Mouse (Mus musculus) embryonic facial prominence, embryonic 13.5 days (tissue): ENCODE results near the gene Lsm3. TPM values are rescaled to one million over a fixed set of nuclear protein-coding genes. Genes with fewer than 3 reads are reported as not detected.

Experiments
- ATAC-seq: fragments of 200-750 bp; cut with Nextera tagmentation; 2 replicates; pipeline ENCODE4 v1.8.0; 2017; ENCODE audit warnings: low read depth; ENCODE audit not compliant: insufficient number of reproducible peaks, insufficient read depth, low FRiP score, low TSS enrichment
- H3K27ac ChIP-seq: fragments of 300-500 bp; sonication (generic); 2 replicates; pipeline ENCODE4 v1.5.1; 2015; ENCODE audit warnings: moderate library complexity, mild to moderate bottlenecking, inconsistent platforms
- H3K27me3 ChIP-seq: fragments of 300-500 bp; sonication (generic); 2 replicates; pipeline ENCODE4 v1.6.1; 2015; ENCODE audit warnings: mild to moderate bottlenecking, inconsistent platforms
- H3K36me3 ChIP-seq: fragments of 300-500 bp; sonication (generic); 2 replicates; pipeline ENCODE4 v1.6.1; 2015; ENCODE audit warnings: mild to moderate bottlenecking, inconsistent platforms
- H3K4me1 ChIP-seq: fragments of 300-500 bp; sonication (generic); 2 replicates; pipeline ENCODE4 v1.6.1; 2015; ENCODE audit warnings: inconsistent platforms
- H3K4me2 ChIP-seq: fragments of 300-500 bp; sonication (generic); 2 replicates; pipeline ENCODE4 v1.6.1; 2015; ENCODE audit warnings: moderate library complexity, mild to moderate bottlenecking, inconsistent platforms
- H3K4me3 ChIP-seq: fragments of 300-500 bp; sonication (generic); 2 replicates; pipeline ENCODE4 v1.5.1; 2015; ENCODE audit warnings: mild to moderate bottlenecking, inconsistent platforms
- H3K9ac ChIP-seq: fragments of 300-500 bp; sonication (generic); 2 replicates; pipeline ENCODE4 v1.6.1; 2015; ENCODE audit warnings: mild to moderate bottlenecking, inconsistent platforms
- H3K9me3 ChIP-seq: fragments of 300-500 bp; sonication (generic); 2 replicates; pipeline ENCODE4 v1.6.1; 2016; ENCODE audit warnings: inconsistent platforms
- WGBS: fragments of 180-500 bp; shearing (Covaris S2); methylation state at CpG from one replicate; pipeline ENCODE4 v1.1.7; 2015; ENCODE audit warnings: mixed read lengths; 5-methylcytosine and 5-hydroxymethylcytosine counted together
- polyA plus RNA-seq: library from polyadenylated mRNA; unstranded; fragments of >200 nt; fragmentation: Nextera tagmentation; extraction: Ambion mirVana; gene quantifications from 2 replicates; pipeline ENCODE4 v1.2.1, GENCODE M21; 2015

Lsm3 gene
- polyA plus RNA-seq, 1 experiment from 2014 or later: 281 TPM

DNA sequence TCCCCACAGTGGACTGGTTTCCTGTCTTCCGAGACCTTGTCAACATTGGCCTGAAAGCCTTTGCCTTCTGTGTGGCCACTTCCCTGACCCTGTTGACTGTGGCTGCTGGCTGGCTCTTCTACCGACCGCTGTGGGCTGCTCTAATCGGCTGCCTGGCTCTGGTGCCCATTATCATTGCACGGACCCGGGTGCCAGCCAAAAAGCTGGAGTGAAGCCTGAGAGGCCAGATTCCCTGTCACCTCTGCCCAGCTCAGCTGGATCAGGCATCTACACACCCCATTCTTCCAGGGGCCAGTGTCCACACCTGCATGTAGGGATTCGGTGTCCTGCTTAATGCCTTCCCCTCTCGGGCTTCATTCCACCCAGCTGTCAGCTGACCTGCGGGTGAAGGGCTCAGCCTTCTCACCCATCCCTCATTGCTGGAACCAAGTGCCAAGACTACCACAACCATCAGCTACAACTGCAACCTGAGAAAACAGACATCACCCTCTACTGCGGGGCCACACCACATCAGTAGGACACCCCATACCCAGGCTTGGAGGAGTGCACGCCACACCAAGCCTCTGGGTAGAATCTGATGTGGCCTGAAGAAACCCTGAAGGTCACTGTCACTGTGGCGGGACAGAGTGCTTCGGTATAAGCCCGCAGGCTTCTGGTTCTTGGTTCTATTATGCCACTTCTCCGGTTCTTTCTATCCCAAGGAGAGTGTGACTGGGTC lies 28.8 kb upstream of the Lsm3 start:
- Histone ChIP-seq H3K9ac (no peak overlapping the region), H3K4me3 (no peak overlapping the region), H3K4me1 (no peaks in the 10 kb centered on the region), H3K27ac (no peak overlapping the region), H3K9me3 (no peaks in the 10 kb centered on the region), H3K36me3 (peaks cover 98% of the 10 kb centered on the region), H3K4me2 (no peak overlapping the region), H3K27me3 (no peaks in the 10 kb centered on the region)
- 91% methylated on average over 15 of the region's 15 CpGs for WGBS
- no peak for ATAC-seq

DNA sequence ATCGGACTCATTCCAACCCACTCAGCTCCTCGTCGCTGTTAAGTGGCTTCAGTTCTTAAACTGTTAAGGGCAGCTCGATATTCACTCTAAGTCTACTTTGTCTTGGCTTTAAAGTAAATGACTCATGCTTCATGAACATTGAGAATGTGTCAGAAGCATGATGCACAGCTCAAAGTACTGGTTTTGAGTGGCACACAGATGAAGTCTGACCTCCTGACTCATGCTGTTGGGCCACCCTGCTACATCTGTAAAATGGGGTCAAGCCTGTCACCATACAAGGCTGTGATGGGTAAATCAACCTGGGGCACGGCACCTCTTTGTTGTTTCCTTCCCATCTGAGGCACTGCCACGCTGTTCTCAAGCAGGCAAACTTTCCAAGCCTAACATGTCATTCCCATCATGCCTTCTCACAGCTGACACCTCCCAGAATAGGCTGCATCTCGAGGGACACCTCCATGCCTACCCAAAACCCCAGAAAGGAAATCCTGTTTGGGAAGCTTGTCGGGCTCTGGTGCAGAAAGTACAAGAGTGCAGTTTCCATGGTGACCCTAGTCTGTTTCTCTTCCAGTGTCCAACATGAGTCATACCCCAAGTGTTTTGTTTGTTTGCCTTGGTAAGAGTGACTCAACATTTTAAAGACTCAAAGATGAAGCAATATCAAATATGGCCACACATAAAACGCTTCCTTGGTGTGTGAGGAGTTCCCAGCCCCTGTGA lies 27.1 kb upstream of the Lsm3 start:
- Histone ChIP-seq H3K4me1 (no peaks in the 10 kb centered on the region), H3K36me3 (peaks cover 97% of the 10 kb centered on the region), H3K27me3 (no peaks in the 10 kb centered on the region), H3K4me2 (no peak overlapping the region), H3K9ac (no peak overlapping the region), H3K4me3 (no peak overlapping the region), H3K27ac (no peak overlapping the region), H3K9me3 (no peaks in the 10 kb centered on the region)
- no peak for ATAC-seq
- WGBS: 82% methylated on average over 9 of the region's 9 CpGs

DNA sequence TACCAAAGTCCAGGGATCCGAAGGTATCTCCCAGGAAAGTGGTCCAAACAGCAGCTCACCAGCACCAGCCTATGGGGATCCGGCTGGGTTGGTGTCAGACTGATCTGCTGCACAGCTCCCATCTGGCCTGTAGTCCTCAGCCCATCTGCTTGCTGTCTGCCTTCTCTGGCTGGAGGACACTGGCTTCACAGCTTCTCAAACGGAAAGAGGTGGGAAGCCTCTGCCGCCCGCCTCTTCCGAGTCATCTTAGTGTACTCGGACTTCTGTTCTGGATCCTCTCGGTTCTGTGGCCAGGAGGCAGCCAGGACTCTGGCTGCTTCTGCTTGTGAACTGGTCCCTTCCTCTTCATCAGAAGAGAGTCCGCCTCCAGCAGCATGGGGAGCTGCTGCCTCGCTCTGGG lies 25.9 kb upstream of the Lsm3 start:
- H3K4me1 ChIP-seq: no peaks in the 10 kb centered on the region
- WGBS: 85% methylated on average over 10 of the region's 10 CpGs
- H3K9me3 ChIP-seq: no peaks in the 10 kb centered on the region
- H3K36me3 ChIP-seq: peaks cover 95% of the 10 kb centered on the region
- no peak overlapping the region for H3K4me2 ChIP-seq
- no peaks in the 10 kb centered on the region for H3K27me3 ChIP-seq
- no peak for ATAC-seq
- H3K9ac ChIP-seq: no peak overlapping the region
- H3K27ac ChIP-seq: no peak overlapping the region
- H3K4me3 ChIP-seq: no peak overlapping the region

DNA sequence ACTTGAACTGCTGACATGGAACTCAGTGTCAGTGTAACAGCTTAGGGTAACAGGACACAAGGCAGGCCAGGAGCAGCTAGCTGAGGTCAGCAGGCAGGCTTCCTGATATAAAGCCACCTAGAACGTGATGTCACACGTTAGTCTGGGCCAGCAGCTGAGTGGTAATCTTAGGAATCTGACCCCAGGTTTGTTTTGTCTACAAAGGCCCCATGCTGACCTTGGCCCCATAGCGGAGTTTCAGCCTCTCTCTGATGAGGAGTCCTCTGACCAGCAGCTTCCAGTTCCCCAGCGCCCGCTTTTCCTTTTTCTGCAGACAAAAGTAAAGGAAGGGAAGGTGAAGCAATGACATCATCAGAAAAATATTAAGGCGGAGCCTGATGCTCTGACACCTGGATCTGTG lies 24.7 kb upstream of the Lsm3 start:
- WGBS: 66% methylated on average over 6 of the region's 6 CpGs
- Histone ChIP-seq H3K9ac (no peak overlapping the region), H3K27me3 (no peaks in the 10 kb centered on the region), H3K4me1 (no peaks in the 10 kb centered on the region), H3K9me3 (no peaks in the 10 kb centered on the region), H3K36me3 (peaks cover 95% of the 10 kb centered on the region), H3K27ac (no peak overlapping the region), H3K4me2 (no peak overlapping the region), H3K4me3 (no peak overlapping the region)
- no peak for ATAC-seq

DNA sequence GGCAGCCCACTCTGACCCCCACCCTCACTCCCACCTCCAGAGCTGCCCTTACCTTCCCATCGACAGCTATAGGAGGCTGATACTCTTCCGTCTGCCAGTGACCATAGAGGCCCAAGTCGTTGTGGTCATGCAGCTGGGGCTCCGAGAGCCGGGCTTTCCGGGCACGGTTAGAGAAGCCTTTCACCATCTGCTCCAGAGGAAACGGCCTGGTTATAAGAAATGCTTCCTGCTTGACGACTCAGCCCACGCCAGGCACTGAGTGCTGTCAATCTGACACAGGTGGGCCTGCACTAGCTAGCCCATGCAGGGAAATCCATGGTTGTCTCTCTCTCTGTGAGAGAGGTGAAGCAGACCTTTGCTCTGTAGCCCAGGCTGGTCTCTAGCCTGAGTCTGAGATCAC lies 22.7 kb upstream of the Lsm3 start:
- no peaks in the 10 kb centered on the region for H3K4me1 ChIP-seq
- no peaks in the 10 kb centered on the region for H3K27me3 ChIP-seq
- no peak overlapping the region for H3K27ac ChIP-seq
- no peak overlapping the region for H3K4me3 ChIP-seq
- peaks cover 95% of the 10 kb centered on the region for H3K36me3 ChIP-seq
- no peak overlapping the region for H3K4me2 ChIP-seq
- no peaks in the 10 kb centered on the region for H3K9me3 ChIP-seq
- 87% methylated on average over 10 of the region's 10 CpGs for WGBS
- H3K9ac ChIP-seq: no peak overlapping the region
- no peak for ATAC-seq

DNA sequence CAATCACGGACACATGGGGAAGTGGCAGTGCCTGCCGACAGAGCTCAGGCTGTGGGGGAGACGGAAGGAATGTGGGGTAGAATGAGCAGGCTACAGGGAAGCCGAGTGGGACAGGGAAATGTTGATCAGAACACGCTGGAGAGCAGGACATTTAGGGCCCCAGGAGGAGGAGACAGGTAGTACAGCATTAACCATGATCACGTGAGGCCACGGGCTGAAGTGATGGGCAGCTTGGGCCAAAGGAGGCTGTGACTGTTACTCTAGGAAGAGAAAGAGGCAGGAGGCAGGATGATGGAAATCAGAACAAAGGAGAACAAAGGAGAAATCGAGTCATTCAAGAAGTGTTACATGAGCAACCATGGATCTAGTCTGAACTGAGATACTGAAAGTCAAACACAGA lies 21.2 kb upstream of the Lsm3 start:
- Histone ChIP-seq H3K27me3 (no peaks in the 10 kb centered on the region), H3K4me1 (no peaks in the 10 kb centered on the region), H3K4me2 (no peak overlapping the region), H3K27ac (no peak overlapping the region), H3K9ac (no peak overlapping the region), H3K4me3 (no peak overlapping the region), H3K9me3 (no peaks in the 10 kb centered on the region), H3K36me3 (peaks cover 97% of the 10 kb centered on the region)
- no peak for ATAC-seq
- WGBS: 86% methylated on average over 8 of the region's 8 CpGs

DNA sequence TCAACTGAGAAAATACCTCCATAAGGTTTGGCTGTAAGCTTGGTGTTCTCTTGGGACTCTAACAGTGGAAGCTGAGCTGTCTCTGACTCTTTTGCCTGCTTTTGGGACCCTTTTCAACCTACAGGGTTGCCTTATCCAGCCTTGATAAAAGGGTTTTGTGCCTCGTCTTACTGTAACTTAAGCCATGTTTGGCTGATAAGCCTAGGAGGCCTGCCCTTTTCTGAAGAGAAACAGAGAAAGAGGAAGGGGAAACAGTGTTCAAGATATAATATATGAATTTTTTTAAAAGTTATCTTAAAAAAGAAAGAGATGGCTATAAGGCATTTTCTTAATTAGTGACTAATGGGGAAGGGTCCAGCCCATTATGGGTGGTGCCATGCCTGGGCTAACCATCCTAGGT lies 12.4 kb upstream of the Lsm3 start:
- Histone ChIP-seq H3K27ac (no peak overlapping the region), H3K36me3 (peaks cover 100% of the 10 kb centered on the region), H3K27me3 (no peaks in the 10 kb centered on the region), H3K9ac (no peak overlapping the region), H3K4me2 (no peak overlapping the region), H3K4me3 (no peak overlapping the region), H3K9me3 (no peaks in the 10 kb centered on the region), H3K4me1 (no peaks in the 10 kb centered on the region)
- 76% methylated on average over 1 of the region's 1 CpGs for WGBS
- ATAC-seq: no peak

DNA sequence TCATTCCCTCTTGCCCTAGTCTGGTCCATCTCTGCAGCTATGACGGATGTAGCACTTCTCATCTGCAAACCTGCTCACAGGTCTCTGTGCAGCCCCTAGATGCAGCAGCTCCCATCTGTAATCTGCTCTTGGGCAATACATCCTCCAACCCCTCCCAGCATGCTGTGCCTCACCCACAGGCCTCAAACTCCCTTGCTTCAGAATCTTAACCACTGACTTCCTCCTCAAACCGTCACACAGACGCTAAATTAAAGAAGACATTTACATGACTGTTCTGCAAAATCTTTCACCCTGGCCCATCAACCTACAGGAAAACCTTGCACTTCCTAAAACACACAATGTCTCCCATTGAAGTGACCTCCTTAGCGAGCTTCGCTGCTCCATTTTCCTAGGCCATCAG lies 9.7 kb upstream of the Lsm3 start:
- H3K9ac ChIP-seq: no peak overlapping the region
- H3K36me3 ChIP-seq: peaks cover 82% of the 10 kb centered on the region
- no peaks in the 10 kb centered on the region for H3K9me3 ChIP-seq

DNA sequence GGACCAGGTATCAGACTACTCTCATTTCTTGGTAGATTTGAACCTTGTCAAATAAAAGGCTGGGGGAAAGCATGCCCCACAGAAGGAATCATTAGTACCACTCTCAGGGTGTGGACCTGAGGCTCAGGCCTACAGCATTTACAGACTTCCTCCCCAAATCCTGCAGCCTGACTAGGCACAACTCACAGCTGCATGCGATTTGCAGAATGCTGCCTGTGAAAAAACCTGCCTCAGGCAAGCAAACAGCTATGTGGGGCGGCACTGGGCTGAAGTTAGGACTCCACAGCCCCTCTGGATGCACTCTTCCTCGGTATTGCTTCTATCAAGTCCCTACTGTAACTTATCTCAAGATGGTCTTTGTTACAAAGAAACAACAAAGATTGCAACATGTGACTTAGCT lies 7.7 kb upstream of the Lsm3 start:
- Histone ChIP-seq H3K4me3 (no peak overlapping the region), H3K4me1 (no peaks in the 10 kb centered on the region), H3K36me3 (peaks cover 62% of the 10 kb centered on the region), H3K27me3 (no peaks in the 10 kb centered on the region), H3K9ac (0 out of 2 replicates have a peak overlapping the region, but pooled peaks have one; percentile 21), H3K9me3 (no peaks in the 10 kb centered on the region), H3K27ac (no peak overlapping the region; the same call in 1 of the 2 replicates), H3K4me2 (no peak overlapping the region)
- no peak for ATAC-seq
- WGBS: 41% methylated on average over 3 of the region's 3 CpGs

More for the DNA sequence above, 9.7 kb upstream of the Lsm3 start:
- Histone ChIP-seq H3K4me1 (no peaks in the 10 kb centered on the region), H3K4me2 (no peak overlapping the region), H3K27ac (no peak overlapping the region), H3K4me3 (no peak overlapping the region), H3K27me3 (no peaks in the 10 kb centered on the region)
- WGBS: 91% methylated on average over 5 of the region's 5 CpGs
- no peak for ATAC-seq

DNA sequence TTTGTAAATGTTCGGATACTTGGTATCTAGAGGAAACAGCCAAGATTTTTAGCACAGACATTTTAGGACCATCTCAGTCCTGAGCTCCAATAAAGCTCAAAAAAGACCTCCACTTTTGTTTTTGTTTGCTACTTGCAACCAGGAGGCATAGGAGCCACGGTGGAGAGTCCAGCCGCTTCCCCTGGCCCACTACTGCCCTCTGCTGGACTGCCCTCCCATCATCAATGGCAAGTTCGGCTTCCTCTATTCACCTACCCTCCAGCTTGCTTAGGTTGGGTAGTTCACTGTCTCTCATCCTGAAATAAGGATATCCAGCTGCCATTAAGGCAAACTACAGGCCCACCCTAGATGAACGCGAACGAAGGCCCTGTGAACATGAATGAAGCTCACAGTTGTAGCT lies 6.4 kb upstream of the Lsm3 start:
- WGBS: 46% methylated on average over 7 of the region's 7 CpGs
- ATAC-seq: no peak

DNA sequence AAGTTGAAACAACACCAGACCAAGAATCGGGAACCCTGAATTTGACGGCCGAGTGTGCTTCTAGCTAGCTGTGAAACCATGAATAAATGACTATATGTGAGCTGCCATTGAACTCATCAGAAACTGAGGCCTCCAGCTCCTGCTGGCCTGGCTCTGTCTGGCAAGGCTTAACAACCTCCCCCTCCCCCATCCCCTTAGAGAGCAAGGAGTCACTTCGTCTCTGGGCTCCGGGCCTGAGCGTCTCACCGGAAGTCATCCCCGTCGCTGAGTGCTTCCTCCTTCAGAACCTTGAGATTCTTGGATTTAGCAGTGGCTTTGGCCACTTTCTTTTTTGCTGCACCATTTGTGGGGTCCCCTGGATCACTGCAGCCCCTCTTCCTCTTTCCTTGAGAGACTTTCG lies 5.5 kb upstream of the Lsm3 start:
- Histone ChIP-seq H3K9ac (no peak overlapping the region), H3K27me3 (no peaks in the 10 kb centered on the region), H3K4me1 (peaks cover 10% of the 10 kb centered on the region), H3K4me2 (no peak overlapping the region), H3K36me3 (peaks cover 40% of the 10 kb centered on the region), H3K27ac (no peak overlapping the region), H3K4me3 (no peak overlapping the region), H3K9me3 (no peaks in the 10 kb centered on the region)
- 76% methylated on average over 10 of the region's 10 CpGs for WGBS
- ATAC-seq: no peak

More for the DNA sequence above, 6.4 kb upstream of the Lsm3 start:
- Histone ChIP-seq H3K36me3 (peaks cover 49% of the 10 kb centered on the region), H3K4me2 (no peak overlapping the region), H3K4me1 (peaks cover 1% of the 10 kb centered on the region; the same call in 1 of the 2 replicates), H3K4me3 (no peak overlapping the region), H3K27me3 (no peaks in the 10 kb centered on the region), H3K9ac (no peak overlapping the region), H3K27ac (no peak overlapping the region), H3K9me3 (no peaks in the 10 kb centered on the region)

DNA sequence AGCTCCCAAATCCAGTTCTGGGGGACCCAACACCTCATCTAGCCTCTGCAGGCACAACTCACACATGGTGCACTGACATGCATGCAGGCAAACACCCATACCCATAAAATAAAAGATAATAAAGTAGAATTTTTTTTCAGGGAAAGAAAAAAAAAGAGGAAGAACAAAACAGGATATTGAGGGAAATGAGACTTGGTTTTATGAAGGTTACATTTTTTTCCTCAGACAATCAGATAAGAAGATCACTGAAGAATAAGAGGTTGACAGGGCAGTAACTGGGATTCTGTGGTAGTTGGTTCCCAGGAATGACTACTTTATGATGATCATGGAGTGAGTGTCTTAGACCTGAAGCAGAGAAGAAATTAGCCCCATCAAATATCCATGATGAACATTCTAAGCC lies 1.6 kb upstream of the Lsm3 start:
- H3K27me3 ChIP-seq: no peaks in the 10 kb centered on the region
- H3K27ac ChIP-seq: no peak overlapping the region
- no peaks in the 10 kb centered on the region for H3K9me3 ChIP-seq
- peaks cover 22% of the 10 kb centered on the region for H3K4me1 ChIP-seq
- peaks cover 20% of the 10 kb centered on the region for H3K36me3 ChIP-seq
- H3K4me3 ChIP-seq: no peak overlapping the region
- ATAC-seq: no peak
- peak overlapping the region; percentile 95 for H3K9ac ChIP-seq
- H3K4me2 ChIP-seq: peak overlapping the region; percentile 82; the same call in 1 of the 2 replicates
